Mouse (Mus musculus) forebrain, postnatal 0 days (tissue): Measurements from ENCODE around the gene Cyp2ab1. TPM values are rescaled to one million over a fixed set of nuclear protein-coding genes. Genes with fewer than 3 reads are reported as not detected.

Source experiments
- ATAC-seq: fragments of 200-750 bp; cut with Nextera tagmentation; 2 replicates; pipeline ENCODE4 v1.8.0; 2017; ENCODE audit warnings: mild to moderate bottlenecking, moderate library complexity
- DNase-seq: peaks from one replicate; pipeline ENCODE4 v3.0.0-alpha.2; 2015
- H3K27ac ChIP-seq: fragments of 300-500 bp; sonication (generic); 2 replicates; pipeline ENCODE4 v1.5.1; 2014; ENCODE audit warnings: low read depth, mild to moderate bottlenecking, antibody characterized with exemption, low read length, moderate library complexity, mixed read lengths
- H3K27me3 ChIP-seq: fragments of 300-500 bp; sonication (generic); 2 replicates; pipeline ENCODE4 v1.6.1; 2014; ENCODE audit warnings: mild to moderate bottlenecking, low read length, mixed read lengths; ENCODE audit not compliant: insufficient read depth
- H3K36me3 ChIP-seq: fragments of 300-500 bp; sonication (generic); 2 replicates; pipeline ENCODE4 v1.6.1; 2014; ENCODE audit warnings: mild to moderate bottlenecking, moderate library complexity; ENCODE audit not compliant: insufficient read depth
- H3K4me1 ChIP-seq: fragments of 300-500 bp; sonication (generic); 2 replicates; pipeline ENCODE4 v1.6.1; 2014; ENCODE audit warnings: antibody characterized with exemption; ENCODE audit not compliant: insufficient read depth
- H3K4me2 ChIP-seq: fragments of 300-500 bp; sonication (generic); 2 replicates; pipeline ENCODE4 v1.6.1; 2014; ENCODE audit warnings: low read depth, mild to moderate bottlenecking, moderate library complexity
- H3K4me3 ChIP-seq: fragments of 300-500 bp; sonication (generic); 2 replicates; pipeline ENCODE4 v1.5.1; 2014; ENCODE audit warnings: low read depth, low read length, mixed read lengths
- H3K9ac ChIP-seq: fragments of 300-500 bp; sonication (generic); 2 replicates; pipeline ENCODE4 v1.6.1; 2014; ENCODE audit warnings: mild to moderate bottlenecking
- H3K9me3 ChIP-seq: fragments of 300-500 bp; sonication (generic); 2 replicates; pipeline ENCODE4 v1.6.1; 2016; ENCODE audit warnings: low read length
- CTCF ChIP-seq: sonication (generic); IDR thresholded peaks from 2 replicates; pipeline ENCODE4 v1.5.1; 2016; ENCODE audit warnings: antibody characterized with exemption, control low read depth, low read depth
- WGBS: fragments of 180-500 bp; shearing (Covaris S2); extraction: QIAGEN DNeasy Blood & Tissue Kit; methylation state at CpG from one replicate; pipeline ENCODE4 v1.1.7; 2014; 5-methylcytosine and 5-hydroxymethylcytosine counted together
- polyA plus RNA-seq: library from polyadenylated mRNA; unstranded; fragments of >200 nt; fragmentation: Nextera tagmentation; extraction: Ambion mirVana; gene quantifications from 2 replicates; pipeline ENCODE4 v1.2.1, GENCODE M21; 2015
- total RNA-seq: library from RNA; depleted of rRNA; stranded (reverse); fragments of >200 nt; gene quantifications from 2 replicates; pipeline ENCODE4 v1.2.3, GENCODE M21; 2014

The Cyp2ab1 gene
- total and polyA plus RNA-seq, 2 experiments from 2014 or later, result not detected

DNA sequence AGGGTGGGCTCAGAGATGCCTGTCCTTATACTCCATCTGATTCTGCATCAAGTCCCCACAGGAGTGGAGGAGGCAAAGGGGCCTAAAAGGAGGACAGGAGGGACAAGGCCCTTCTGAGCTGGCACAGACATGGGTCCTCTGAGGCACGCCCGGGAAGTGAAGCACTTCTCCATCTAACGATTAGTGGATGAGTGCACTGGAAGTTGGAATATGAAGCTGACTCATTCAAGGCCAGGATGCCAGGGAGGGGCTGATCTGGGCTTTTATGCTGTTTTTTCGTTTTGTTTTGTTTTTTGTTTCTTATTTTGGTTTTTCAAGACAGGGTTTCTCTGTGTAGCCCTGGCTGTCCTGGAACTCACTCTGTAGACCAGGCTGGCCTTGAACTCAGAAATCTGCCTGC, 9.9 kb downstream of the Cyp2ab1 start:
- Histone ChIP-seq H3K4me1 (no peaks in the 10 kb centered on the region), H3K4me3 (no peak overlapping the region), H3K36me3 (no peaks in the 10 kb centered on the region), H3K4me2 (no peak overlapping the region), H3K27me3 (no peaks in the 10 kb centered on the region), H3K9me3 (no peaks in the 10 kb centered on the region), H3K27ac (no peak overlapping the region), H3K9ac (no peak overlapping the region)
- no peak for DNase-seq
- ATAC-seq, result no peak
- WGBS, result 81% methylated on average over 4 of the region's 4 CpGs
- TF ChIP-seq CTCF, result no peak

DNA sequence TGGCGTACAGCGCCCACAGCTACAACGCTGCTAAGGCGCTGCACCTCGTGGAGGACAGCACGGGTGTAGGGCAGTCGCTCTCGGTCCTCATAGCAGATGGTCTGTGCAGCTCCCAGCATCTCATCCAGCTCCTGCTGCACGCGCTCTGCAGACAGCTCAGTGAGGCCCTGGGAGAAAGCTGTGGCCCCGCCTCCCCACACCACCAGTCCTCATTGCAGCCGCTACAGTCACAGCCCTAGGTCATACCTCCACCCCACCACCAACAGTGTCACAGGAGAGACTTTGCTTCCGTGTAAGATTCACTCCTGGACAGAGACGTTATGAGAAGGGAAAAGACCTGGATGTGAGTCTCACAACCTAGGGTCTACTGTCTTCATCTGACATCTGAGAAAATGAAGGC, 12.9 kb downstream of the Cyp2ab1 start:
- WGBS, result 73% methylated on average over 14 of the region's 14 CpGs
- ATAC-seq, result no peak
- no peaks in the 10 kb centered on the region for H3K27me3 ChIP-seq

DNA sequence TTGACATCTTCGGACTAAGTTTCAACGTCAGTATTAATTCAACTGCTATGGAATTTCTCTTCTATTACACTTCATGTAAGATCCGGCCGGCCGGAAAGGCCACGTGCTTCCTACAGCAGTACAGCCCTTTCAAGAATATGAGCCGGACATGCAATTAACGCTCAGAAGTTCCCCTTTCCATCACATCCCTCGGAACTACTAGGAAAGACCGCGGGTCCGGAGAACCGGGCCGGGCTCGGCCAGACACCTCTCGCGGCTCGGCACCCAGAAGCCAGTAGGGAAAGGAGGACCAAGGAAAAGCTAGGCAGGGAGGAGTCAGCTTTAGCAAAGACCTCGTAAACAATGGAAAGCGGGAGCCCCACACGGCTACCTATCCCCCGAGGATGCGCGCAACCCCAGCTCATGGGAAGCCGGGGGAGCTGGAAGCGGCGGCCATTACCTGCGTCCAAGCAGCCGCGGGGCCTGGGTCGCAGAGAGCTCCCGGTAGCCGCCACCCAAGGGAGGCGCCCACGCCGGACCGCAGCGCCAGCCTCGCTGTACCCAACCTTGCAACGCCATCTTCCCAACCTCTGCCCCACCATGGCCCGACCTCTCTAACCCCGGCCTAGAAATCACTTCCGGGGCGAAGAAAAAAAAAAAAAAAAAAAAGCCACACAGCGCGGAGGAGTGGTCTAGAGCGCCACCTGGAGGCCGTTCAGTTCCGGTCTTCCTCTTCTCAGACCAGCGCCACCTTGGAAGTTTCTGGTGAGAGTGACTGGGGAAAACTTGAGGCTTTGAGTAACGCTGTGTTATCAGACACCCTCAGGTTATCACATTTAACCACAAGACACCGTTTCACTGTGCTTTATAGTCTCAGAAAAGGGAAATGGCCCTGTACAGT, 23.2 kb downstream of the Cyp2ab1 start, which contains the start of gene Parl:
Gene Parl, minus strand, starts transcription at position 618 of the 880 bp plus-strand sequence.
- peak; percentile 91 for DNase-seq
- TF ChIP-seq CTCF, result peak; percentile 96
- WGBS, result 1% methylated on average over 52 of the region's 52 CpGs
- peak; percentile 95 for ATAC-seq
- Histone ChIP-seq H3K36me3 (peaks cover 7% of the 10 kb centered on the region; the same call in 1 of the 2 replicates), H3K4me3 (peak within 1 kb of the TSS; percentile 91), H3K4me1 (peaks cover 12% of the 10 kb centered on the region; the same call in 1 of the 2 replicates), H3K9me3 (no peaks in the 10 kb centered on the region), H3K27ac (peak within 1 kb of the TSS; percentile 60; the same call in 1 of the 2 replicates), H3K9ac (peak within 1 kb of the TSS; percentile 67), H3K4me2 (peak within 1 kb of the TSS; percentile 71), H3K27me3 (no peaks in the 10 kb centered on the region)

More for the DNA sequence above, 12.9 kb downstream of the Cyp2ab1 start:
- no peak for TF ChIP-seq CTCF
- DNase-seq, result no peak
- no peak overlapping the region for H3K4me2 ChIP-seq
- no peak overlapping the region for H3K27ac ChIP-seq
- no peak overlapping the region for H3K4me3 ChIP-seq
- H3K4me1 ChIP-seq, result no peaks in the 10 kb centered on the region
- no peaks in the 10 kb centered on the region for H3K36me3 ChIP-seq
- no peaks in the 10 kb centered on the region for H3K9me3 ChIP-seq
- no peak overlapping the region for H3K9ac ChIP-seq

DNA sequence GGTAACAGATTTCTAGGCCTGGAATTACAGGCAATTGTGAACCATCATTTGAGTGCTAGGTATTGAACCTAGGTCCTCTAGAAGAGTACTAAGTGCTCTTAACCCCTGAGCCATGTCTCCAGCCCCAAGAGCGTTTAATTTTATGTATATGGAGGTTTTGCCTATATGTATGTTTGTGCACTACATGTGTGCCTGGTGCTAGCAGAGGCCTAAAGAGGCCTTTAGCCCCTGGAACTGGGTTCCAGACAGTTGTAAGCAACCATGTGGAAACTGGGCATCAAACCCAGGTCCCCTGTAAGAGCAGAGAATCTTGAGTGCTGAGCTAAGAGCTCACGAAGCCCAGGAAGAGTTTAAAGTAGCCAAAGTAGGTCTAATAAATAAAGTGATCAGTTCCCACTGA, 25.1 kb downstream of the Cyp2ab1 start:
- ATAC-seq, result no peak
- no peak for DNase-seq
- Histone ChIP-seq H3K27me3 (no peaks in the 10 kb centered on the region), H3K4me3 (no peak overlapping the region), H3K9me3 (no peaks in the 10 kb centered on the region), H3K36me3 (peaks cover 21% of the 10 kb centered on the region; the same call in 1 of the 2 replicates), H3K4me1 (peaks cover 12% of the 10 kb centered on the region; the same call in 1 of the 2 replicates), H3K9ac (no peak overlapping the region), H3K4me2 (no peak overlapping the region), H3K27ac (no peak overlapping the region)
- TF ChIP-seq CTCF, result no peak
- 90% methylated on average over 2 of the region's 2 CpGs for WGBS

DNA sequence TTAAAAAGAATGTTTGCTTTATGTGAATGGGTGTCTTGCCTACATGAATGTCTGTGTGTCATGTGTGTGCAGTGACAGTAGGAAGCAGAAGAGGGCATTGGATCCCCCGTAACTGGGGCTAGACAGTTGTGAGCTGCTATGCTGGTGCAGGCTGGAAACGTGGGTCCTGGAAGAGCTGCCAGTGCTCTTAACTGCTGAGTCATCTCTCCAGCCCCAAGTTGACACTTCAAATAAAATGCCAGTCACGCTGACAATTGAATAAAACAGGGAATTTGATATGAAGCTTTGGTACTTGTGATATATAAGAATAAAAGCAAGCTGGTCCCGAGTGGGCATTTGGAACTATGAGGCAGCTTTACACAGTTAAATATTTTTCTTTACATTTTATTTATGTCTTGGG, 45.0 kb downstream of the Cyp2ab1 start:
- WGBS, result 88% methylated on average over 4 of the region's 4 CpGs
- H3K9ac ChIP-seq, result no peak overlapping the region
- H3K36me3 ChIP-seq, result peaks cover 66% of the 10 kb centered on the region
- no peak overlapping the region for H3K4me2 ChIP-seq
- TF ChIP-seq CTCF, result no peak
- no peaks in the 10 kb centered on the region for H3K27me3 ChIP-seq
- H3K4me1 ChIP-seq, result no peaks in the 10 kb centered on the region
- ATAC-seq (no peak), DNase-seq (no peak)
- H3K4me3 ChIP-seq, result no peak overlapping the region
- H3K27ac ChIP-seq, result no peak overlapping the region
- H3K9me3 ChIP-seq, result no peaks in the 10 kb centered on the region

DNA sequence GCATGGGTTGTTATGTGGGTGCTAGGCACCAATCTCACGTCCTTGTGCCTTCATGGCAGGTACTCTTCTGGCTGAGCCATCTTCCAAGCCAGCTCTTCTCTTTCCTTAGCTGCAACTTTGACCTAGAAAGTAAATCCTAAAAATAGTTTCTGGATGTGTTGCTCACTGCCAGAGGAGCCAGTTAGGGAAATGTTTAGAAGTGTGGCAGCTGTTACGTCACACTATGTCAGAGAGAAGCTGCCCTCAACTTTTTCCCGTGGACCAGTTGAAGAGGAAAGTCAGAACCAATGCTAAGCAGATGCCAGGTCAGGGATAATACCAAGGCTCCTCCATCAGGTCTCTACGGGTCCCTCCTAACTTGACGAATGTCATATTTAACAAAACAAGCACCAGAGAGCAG, 45.8 kb downstream of the Cyp2ab1 start:
- no peak overlapping the region for H3K4me2 ChIP-seq
- WGBS, result 94% methylated on average over 5 of the region's 5 CpGs
- no peaks in the 10 kb centered on the region for H3K27me3 ChIP-seq
- H3K9me3 ChIP-seq, result no peaks in the 10 kb centered on the region
- H3K27ac ChIP-seq, result no peak overlapping the region
- H3K4me3 ChIP-seq, result no peak overlapping the region
- peaks cover 59% of the 10 kb centered on the region for H3K36me3 ChIP-seq
- TF ChIP-seq CTCF, result no peak
- no peak for DNase-seq
- no peak for ATAC-seq
- H3K9ac ChIP-seq, result no peak overlapping the region
- H3K4me1 ChIP-seq, result no peaks in the 10 kb centered on the region

DNA sequence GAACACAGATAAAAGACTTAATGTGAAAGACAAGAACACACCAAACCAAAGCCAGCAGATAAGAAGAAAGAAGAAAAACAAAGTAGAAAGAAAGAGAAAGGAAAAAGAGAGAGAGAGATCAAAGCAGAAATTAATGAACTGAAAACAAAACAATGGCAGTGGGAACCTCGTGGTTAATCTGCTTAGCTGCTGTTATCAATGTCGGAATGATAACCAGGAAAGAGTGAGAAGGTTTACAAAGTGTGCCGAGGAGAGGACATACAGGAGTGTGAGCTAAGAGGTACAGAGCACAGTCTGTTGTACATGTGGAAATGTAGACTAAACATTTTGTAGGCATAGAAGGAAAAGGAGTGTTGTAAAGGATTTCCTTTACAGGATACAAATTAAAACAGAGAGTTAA, 52.2 kb downstream of the Cyp2ab1 start:
- 23% methylated on average over 3 of the region's 3 CpGs for WGBS
- Histone ChIP-seq H3K4me2 (no peak overlapping the region), H3K4me1 (no peaks in the 10 kb centered on the region), H3K27ac (no peak overlapping the region), H3K9me3 (no peaks in the 10 kb centered on the region), H3K36me3 (0 out of 2 replicates have a peak, but pooled peaks cover 2% of the 10 kb centered on the region), H3K4me3 (no peak overlapping the region), H3K27me3 (no peaks in the 10 kb centered on the region), H3K9ac (no peak overlapping the region)
- ATAC-seq, result no peak
- DNase-seq, result no peak
- no peak for TF ChIP-seq CTCF
